Mouse (Mus musculus) gastrocnemius, adult 8-10 months (tissue): ENCODE measurements around the gene Krt19. TPM values are rescaled to one million over a fixed set of nuclear protein-coding genes. Genes with fewer than 3 reads are reported as not detected.

Experiments used
- DNase-seq, 2 experiments: peaks; one replicate each; pipeline ENCODE4 v3.0.0; 2022; ENCODE audit warnings: low spot score in 2 of 2
- total RNA-seq, 4 experiments: library from RNA; stranded (reverse); gene quantifications; 2 replicates each; pipeline ENCODE4 v1.2.4; 2022

Krt19 gene
- 1 to 10 TPM in 1 of 4 experiments, under 1 TPM in 1, not detected in 2; 0.35 to 1.1 TPM for total RNA-seq

- DNase-seq, result no peak
These were observed at the start of gene Krt19 for GRCm38 (mm10) chr11:100148615-100149330. Gene Krt19 (minus strand): TSS chr11:100148665.

GRCm38 (mm10) chr11:100192992-100193391 is 44.5 kb upstream of the Krt19 start, which contains the start of gene Krt9:
Gene Krt9 (minus strand): TSS chr11:100193246.
- no peak for DNase-seq

GRCm38 (mm10) chr11:100191820-100192219 is 43.4 kb upstream of the Krt19 start:
- no peak for DNase-seq

- DNase-seq, result no peak
These were observed 38.3 kb upstream of the Krt19 start for GRCm38 (mm10) chr11:100186736-100187135.

GRCm38 (mm10) chr11:100181725-100182124 is 33.3 kb upstream of the Krt19 start:
- no peak for DNase-seq

DNA sequence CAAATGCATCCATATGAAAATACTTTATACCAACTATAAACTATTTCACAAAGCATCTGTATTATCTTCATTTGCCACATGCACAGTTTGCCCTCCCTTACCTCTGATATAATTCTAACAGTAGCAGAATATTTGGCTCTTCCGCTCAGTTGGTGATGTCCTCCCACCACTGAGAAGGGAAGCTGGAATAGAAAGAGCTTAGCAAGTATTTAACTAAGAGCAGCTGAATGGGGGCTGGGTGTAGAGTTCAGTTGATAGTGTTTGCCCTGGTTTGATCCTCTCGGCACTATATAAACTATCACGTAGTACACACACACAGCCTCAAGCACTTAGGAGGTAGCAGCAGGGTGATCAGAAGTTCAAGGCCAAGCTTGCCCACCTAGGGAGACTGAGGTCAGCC is 30.8 kb upstream of the Krt19 start:
- no peak for DNase-seq

DNA sequence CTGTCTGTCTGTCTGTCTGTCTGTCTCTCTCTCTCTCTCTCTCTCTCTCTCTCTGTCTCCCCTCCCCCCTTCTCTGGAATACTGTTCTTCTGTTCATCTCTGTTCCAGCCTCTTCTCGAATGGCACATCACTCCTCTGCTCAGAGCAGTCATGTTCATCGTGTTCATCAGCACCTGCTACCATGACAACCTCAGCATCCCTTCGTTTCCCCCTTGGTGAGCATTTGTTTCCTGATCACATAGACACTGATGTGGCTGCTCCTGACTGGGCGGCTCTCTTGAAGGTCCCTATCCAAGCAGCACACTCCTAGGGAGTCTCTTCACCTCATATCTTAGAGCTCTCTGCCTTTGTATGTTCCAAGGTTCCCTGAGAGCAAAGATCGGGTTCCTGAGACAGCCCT is 29.8 kb upstream of the Krt19 start:
- DNase-seq, result no peak

DNA sequence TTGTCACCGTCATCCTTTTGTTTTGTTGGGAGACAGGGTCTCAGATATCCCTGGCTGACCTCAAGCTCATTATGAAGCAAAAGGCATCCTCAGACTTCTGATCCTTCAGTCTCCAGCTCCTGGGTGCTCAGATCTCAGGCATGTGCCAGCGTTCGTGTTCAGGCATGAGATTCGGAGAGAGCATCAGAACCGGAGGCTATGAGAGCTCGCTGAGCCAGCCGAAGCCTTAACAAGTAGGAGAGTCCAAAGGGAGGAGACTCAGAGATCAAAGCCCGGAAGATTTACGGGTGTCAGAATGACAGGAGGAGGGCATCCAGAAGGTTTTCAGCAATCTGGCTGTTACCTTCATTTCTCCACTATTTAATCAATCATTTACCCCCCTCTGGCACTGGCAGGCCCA is 28.3 kb upstream of the Krt19 start:
- DNase-seq, result no peak

DNA sequence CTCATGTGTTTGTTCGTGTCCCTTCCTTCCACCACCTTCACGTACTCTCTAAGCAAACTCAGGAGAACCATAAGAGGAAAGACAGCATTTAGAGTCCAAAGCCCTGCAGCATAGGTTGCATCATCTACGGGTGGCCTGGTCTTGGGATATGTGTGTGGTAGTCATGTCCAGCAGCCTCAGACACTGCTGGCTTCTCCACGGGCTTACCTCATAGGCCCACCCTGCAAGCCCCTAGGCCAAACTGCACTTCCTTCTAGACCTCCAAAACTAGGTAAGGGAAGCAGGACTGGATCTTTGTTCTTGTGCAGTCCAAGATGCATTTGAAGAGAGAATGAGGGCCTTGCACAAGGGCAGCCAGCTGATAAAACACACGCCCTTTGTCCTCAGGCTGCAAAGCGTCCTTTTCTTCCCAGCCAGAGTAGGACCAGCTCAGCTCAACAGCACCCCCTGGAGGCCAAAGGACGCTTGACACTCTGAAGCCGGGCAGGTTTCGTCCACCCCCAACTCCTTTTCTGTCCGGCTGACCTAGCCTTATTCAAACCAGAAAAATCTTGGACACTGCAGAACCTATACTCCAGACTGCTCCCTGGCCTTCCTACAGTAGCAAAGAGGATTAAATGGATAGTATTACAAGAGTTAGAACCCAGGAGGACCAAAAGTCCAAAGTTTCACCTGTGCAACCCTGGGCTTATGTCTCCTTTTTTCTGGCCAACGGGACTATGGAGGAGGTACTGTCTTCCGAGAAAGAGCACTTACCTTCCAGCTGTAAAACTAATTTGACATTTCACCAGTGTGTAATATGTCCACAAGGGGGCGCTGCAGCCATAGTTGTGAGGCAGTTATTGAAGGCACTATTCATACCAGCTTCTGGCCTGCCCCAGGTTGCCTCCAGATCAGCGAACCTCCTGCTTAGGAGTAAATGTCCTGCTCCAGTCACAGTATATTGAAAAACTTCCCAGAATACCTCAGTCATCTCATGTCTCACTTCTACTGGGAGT is 20.6 kb upstream of the Krt19 start:
- peak; percentile 23 to 35 for DNase-seq

DNA sequence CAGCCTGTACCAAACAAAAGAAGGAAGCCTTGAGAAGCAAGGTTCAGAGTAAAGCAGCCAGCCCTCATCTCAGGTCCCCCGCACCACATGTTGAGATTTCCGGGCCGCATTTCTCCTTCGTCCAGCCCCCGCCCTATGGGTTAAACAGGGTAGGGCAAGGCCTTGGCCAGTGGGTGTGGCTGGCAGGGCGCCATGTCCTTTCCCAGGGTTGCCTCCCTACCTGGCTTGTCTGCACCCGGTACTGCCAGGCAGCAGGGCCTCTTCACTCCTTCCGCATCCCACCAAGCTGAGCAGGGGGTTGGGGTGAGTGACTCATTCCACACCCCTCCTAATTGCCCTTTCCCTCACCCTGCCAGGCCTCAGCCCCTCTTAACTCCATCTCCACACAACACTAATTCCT is 19.6 kb upstream of the Krt19 start:
- no peak for DNase-seq

DNA sequence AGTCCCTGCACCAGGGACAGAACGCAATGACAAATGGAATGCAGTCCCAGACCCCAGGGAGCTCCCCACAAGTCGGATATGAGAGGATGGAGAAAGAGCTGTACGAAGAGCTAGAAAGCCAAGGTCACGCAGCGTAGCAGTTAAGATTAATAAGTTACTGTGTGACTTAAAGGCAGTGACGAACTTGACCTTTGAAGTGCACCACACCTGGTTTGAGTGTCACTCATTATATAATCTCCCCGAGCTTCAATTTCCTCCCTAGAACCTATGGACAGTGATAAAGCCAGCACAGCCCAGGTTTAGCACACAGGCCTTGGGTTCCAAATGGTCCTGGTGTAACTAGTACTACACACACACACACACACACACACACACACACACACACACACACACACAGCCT is 15.9 kb upstream of the Krt19 start:
- DNase-seq, result no peak

GRCm38 (mm10) chr11:100157908-100158477 is 9.5 kb upstream of the Krt19 start:
- no peak for DNase-seq

- DNase-seq, result no peak
These were observed 8.9 kb upstream of the Krt19 start for GRCm38 (mm10) chr11:100157331-100157730.

- DNase-seq, result no peak
These were observed 7.2 kb upstream of the Krt19 start for GRCm38 (mm10) chr11:100155497-100156255.

- DNase-seq, result no peak
These were observed 705 bp downstream of the Krt19 start for GRCm38 (mm10) chr11:100147566-100148353.

GRCm38 (mm10) chr11:100145858-100146560 is 2.5 kb downstream of the Krt19 start:
- DNase-seq, result no peak

GRCm38 (mm10) chr11:100145104-100145503 is 3.4 kb downstream of the Krt19 start:
- no peak for DNase-seq

DNA sequence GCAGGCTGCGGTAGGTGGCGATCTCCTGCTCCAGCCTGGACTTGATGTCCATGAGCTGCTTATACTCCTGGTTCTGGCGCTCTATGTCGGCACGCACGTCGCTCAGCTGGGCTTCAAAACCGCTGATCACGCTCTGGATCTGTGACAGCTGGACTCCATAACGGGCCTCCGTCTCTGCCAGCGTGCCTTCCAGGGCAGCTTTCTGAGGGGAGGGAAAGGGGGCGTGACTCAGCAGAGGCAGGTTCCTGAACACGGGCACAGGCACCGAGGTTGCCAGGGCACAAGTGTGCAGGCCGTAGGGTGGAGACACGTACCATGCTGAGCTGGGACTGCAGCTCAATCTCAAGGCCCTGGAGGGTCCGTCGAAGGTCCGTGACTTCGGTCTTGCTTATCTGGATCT is 7.5 kb downstream of the Krt19 start:
- DNase-seq, result peak; percentile 16 to 51

DNA sequence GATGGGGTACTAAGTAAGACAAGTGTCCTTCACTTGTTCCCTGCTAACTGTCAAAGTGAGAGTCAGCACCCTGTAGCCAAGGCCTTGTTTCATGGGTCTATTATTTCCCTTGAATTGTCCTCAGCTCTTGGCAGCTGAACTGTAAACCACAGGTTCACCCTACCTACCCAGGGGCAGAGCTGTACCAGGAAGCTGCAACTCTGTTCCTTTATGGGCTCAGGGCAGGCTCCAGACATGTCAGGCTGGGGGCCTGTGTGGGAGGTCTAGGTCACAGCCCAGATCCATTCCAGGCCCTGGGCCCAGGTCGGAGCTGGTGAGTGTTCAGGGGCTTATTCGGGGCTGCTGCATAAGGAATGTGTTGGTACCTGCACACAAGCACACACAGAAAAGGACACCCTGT is 9.1 kb downstream of the Krt19 start:
- no peak for DNase-seq

GRCm38 (mm10) chr11:100138809-100139208 is 9.7 kb downstream of the Krt19 start:
- no peak for DNase-seq
